Mouse (Mus musculus): Measurements from ENCODE around the gene S100a2.

DNA sequence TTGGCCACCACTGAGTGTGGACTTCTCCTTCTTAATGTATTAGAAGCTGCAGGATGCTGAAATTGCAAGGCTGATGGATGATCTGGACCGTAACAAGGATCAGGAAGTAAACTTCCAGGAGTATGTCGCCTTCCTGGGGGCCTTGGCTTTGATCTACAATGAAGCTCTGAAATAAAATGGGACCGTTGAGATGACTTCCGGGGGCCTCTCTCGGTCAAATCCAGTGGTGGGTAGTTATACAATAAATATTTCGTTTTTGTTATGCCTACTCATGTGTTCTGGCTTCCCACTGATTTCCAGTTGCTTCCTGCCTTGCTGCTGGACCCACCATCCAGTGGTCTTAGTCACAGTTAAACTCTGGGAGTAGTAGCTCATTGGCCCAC is 24.1 kb downstream of the S100a2 start:
- TF ChIP-seq CTCF (IDR thresholded peaks at IDR 0.05; ENCODE audit: control insufficient read depth, insufficient read depth, low read length) (no peak), POLR2A (IDR thresholded peaks at IDR 0.05; ENCODE audit: borderline replicate concordance, control insufficient read depth, low read depth, low read length) (no peak)

Measured in bone marrow, adult 2 months (tissue).